Mouse (Mus musculus) cerebellum, adult (tissue): ENCODE data around the gene Ppil4.
"Not testable (repeated sequence)": the region's sequence is repeated elsewhere in the genome, so short reads cannot be mapped to it uniquely, and the experiment has no call there.

Experiments
- ATAC-seq: cut with Nextera tagmentation; 2 replicates; pipeline ENCODE4 v1.9.2; 2017; ENCODE audit warnings: mild to moderate bottlenecking, moderate library complexity, mixed read lengths; ENCODE audit not compliant: insufficient number of reproducible peaks, low FRiP score, low TSS enrichment

The Ppil4 gene

DNA sequence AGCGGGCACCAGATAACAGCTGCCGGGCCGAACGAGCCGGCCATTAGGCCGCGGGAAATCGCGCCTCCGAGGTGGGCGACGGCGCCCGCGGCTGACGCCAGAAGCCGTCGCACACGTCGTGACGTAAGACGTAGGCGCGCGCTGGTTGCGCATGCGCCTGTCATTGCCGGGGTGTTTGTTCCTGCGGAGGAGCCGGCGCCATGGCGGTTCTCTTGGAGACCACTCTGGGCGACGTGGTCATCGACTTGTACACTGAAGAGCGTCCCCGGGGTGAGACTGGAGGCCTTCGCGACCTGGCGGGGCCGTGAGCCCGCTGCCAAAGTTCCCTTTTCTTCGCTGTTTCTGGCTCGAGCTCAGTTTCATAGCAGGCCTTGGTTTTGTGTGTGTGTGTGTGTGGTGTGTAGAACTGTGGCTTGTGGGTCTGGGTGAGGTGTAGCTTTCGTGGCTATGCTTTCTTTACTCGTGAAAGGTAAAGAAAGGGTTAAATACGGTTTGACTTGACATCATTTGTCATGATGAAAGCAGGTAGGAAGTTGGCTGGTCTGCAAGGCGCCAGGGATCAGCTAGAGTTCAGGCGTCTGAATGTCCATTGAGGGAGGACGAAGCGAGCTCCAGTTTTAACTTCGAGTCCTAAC is at the start of gene Ppil4, which contains the start of gene Ginm1:
TSS of gene Ppil4 (plus strand) at position 141 of the 635 bp plus-strand sequence.
TSS of gene Ginm1 (minus strand) at position 74 of the 635 bp plus-strand sequence.
- peak; percentile 92 for ATAC-seq

- ATAC-seq = not testable (repeated sequence)
Observed at GRCm38 (mm10) chr10:7745528-7745927, 47.2 kb upstream of the Ppil4 start.

- no peak for ATAC-seq
Observed at GRCm38 (mm10) chr10:7748752-7749151, 43.9 kb upstream of the Ppil4 start.

DNA sequence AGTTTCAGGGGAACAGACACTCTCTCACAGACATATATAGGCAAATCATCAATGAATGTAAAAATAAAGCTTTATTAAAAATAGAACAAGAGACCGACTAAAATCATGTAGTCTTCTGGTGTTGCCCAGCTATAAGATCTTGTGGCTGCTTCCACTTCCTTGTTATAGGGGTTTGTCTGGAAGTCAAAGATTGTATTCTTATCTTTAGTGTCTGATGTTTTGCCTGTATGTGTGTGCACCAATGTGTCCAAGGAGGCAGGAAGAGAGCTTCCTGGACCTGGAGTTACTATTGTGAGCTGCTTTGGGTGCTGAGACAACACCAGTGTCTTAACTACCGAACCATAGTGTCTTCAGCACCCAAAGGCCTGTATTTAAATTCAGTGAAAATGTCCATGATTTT is 35.1 kb upstream of the Ppil4 start:
- no peak for ATAC-seq

DNA sequence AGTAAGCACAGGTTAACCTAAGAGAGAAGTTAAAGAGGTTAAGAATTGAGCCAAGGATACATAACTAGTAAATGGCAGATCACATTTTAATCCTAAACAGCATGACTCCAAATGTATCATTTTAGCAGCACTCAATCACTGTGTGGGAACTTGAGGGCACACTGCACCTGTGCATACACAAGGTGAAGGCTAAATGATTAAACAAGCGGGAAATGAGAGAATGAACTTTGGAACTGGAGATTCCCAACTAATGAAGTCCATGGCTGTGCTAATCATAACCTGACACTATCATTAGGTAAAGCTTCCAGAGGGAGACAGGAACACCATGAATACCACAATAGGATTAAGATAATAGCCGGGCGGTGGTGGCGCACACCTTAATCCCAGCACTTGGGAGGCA is 20.3 kb upstream of the Ppil4 start:
- no peak for ATAC-seq

- no peak for ATAC-seq
Observed at GRCm38 (mm10) chr10:7772769-7773168, 19.9 kb upstream of the Ppil4 start.

- ATAC-seq = no peak
Observed at GRCm38 (mm10) chr10:7775421-7775820, 17.3 kb upstream of the Ppil4 start.

- ATAC-seq = no peak
Observed at GRCm38 (mm10) chr10:7778361-7778760, 14.3 kb upstream of the Ppil4 start.

DNA sequence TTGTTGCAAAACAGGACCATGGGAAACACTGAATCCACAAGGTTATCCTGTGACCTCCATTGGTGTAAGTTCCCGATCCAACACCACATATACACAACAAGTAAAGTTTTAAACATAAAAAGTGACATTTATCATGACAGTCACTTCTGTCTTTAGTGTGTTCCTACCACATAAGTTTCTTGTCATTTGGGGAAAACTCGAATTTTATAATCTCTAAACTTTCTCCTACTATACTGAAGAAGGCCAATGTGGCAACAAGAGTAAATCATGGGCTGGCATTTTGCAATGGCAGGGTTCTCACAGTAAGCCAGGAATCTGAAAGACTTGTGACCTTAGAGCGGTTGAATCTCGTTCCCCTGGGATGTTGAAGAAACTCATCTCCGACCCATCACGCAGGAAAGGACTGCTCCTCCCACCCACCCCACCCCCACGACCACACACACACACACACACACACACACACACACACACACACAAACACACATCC is 12.9 kb upstream of the Ppil4 start:
- ATAC-seq = no peak

DNA sequence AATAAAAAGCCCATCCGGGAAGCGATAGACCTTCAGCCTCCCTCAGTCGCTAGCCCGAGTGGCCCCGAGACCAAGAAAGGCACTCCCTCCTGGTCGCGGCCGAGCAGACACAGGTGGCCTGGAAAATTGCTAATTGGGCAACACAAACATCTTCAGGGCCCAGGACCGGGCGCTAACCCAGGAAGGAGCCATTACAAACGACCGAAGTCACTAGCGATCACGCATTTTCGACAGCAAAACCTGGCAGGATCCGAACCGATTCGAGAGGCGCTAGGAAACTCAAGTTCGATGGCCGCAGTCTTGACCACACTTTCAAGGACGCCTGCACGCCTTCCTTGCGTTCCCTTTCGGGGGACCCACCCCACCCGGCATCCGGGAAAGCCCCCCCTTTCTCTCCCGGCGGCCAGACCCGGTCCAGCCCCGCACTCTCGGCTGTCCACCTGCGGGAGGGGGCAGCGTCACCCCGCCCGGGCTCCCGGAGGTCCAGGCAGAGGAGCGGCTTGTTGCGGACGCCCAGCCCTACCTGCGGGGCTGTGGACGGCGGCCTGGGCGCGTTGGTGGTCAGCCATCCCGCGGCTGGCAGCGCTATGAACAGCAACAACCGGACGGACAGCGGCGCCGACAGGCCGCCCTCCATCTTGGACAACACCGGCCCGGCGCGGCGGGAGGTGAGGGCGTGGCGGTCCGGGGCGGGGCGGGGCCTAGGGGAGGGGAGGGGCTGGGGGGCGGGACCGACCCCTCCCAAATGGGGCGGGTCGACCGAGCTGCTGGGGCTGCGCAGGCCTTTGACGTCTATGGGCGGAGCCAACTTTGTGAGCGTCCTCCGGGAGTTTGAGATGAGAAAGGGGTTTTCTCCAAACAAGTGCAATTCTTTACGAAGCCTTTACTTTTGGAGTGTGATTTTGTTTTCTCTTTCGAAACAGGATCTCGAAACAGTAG is 12.2 kb upstream of the Ppil4 start:
- ATAC-seq = peak; percentile 70

- no peak for ATAC-seq
Observed at GRCm38 (mm10) chr10:7781214-7781613, 11.5 kb upstream of the Ppil4 start.

DNA sequence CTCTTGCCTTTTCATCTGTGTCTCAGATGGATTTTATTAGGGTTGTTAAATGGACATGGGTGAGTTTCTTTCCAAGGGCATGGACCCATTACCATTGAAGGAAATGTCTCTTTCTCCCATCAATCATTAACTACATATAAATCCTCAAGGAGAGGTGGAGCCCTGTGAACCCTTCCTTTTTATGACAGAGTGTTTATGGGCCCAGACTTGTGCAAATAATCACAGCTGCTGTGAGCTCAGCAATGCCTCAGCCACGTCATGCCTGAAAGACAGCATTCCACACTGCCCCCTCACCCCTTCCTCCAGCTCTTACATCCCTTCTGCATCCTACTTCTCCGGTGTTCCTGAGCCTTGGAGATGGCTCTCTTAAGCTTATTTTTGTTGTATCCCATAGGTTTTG is 5.4 kb upstream of the Ppil4 start:
- no peak for ATAC-seq

DNA sequence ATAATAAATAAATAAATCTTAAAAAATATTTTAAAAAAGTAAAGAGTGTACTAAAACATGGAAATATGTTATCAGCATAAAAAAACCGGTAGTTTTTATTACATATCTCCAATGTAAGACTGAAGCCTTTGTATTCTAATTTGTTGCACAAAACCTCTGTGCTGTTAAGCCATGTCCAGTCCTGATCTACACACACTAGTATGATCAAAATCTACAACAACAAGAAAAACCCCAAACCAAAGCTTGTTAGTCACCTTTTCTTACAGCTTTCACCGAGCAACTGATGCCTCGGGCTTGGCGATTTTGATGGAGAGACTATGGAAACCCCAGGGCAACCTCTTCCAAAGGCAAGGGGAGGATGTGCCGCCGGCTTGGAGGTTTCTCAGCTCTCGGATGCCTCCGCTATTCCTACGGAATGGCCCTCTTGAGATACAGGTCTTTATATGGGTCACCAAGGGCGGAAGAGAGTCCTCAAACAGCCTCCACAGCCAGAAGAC is 389 bp upstream of the Ppil4 start:
- no peak; the same call in 1 of the 2 replicates for ATAC-seq

DNA sequence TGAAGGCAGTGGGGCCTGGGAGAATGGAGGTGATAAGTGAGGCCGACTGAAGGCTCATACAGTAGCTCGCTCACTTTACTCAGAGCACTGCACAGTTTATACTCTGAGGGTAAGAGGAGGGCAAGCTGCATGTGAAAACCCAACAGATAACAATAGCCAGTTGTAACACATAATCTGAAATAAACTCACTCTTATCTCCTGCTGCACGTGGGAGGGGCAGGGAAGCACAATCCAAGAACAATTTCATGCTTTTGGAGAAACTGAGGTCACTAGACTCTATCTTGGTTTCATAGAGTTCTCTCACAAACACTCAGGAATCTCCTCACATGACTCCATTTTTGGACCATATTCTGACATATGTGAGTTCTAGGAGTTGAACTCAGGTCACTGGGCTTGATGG is 8.6 kb downstream of the Ppil4 start:
- ATAC-seq = no peak

GRCm38 (mm10) chr10:7802519-7803140 is 9.9 kb downstream of the Ppil4 start:
- no peak for ATAC-seq

DNA sequence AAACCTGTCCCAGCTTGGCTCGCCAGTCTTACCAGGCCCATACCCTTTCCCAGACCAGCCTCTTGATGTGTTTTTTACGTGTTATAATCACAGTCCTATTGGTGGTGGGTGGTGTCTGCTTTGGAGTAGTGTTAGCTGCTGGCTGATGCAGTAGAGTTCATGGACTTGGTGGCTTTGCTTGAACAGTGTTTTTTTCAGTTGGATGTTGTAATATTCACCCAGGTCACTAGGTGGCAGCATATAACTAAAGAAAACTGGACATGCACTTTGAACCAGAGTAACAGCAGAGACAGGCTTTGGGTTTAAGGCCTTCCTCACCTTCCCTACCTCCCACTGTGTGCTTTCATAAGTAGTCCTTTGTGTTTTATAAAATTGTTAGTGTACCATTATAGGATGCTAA is 17.2 kb downstream of the Ppil4 start:
- peak; percentile 49; the same call in 1 of the 2 replicates for ATAC-seq

- no peak for ATAC-seq
Observed at GRCm38 (mm10) chr10:7816476-7816875, 23.8 kb downstream of the Ppil4 start.

DNA sequence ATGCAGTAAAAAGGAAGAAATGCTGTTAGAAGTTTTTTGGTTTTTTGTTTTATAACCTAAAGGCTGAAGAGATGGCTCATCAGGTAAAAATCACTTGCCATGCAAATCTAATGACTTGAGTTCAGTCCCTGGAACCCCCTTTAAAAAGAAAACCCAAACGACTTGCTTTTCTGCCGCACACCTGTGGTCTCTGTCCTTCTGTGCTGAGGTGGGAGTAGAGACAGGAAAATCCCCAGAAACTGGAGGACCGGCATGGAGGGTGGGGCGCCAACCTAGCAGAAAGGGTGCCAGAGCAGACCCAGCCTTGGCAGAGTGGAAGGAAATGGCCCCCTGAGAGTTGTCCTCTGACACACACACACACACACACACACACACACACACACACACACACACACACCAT is 26.0 kb downstream of the Ppil4 start:
- no peak for ATAC-seq

- ATAC-seq = no peak
Observed at GRCm38 (mm10) chr10:7819156-7819555, 26.5 kb downstream of the Ppil4 start.

DNA sequence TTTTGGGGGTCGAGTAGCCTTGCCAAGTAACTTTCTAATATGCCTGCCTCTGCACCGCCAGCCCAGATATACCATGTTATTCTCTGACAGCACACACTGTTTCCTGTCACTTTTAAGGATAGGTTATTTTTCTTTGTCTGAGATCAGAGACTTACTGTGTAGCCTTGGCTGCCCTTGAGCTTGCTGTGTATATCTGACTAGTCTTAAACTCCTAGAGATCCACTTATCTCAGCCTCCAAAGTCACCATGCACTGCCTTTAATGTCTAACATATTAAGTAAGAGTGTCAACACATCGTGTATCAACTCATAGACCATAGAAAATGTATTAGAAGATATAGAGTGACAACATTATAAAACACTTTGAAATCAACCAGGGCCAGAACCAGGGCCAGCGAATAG is 26.9 kb downstream of the Ppil4 start:
- no peak for ATAC-seq

DNA sequence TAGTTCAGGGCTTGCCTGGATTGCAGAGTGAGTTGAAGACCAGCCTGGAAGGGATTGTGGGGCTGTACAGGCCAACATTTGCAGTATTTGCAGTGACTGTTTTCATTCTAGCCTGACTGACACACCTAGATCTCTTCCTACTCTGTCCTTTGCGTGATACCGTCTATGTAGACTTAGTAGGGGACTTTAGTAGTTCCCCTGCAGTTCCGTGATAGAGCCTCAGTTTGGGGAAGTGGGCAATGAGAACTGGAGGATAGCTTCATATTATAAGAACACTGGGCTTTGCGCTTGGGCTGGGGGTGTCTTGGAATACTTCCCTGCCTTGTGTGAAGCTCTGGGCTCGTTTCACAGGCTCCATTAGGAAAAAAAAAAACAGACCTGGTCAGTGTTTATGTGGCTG is 27.5 kb downstream of the Ppil4 start:
- no peak for ATAC-seq
